ENCODE assay signal across 26 mouse cellular contexts in genomic region chr2:36169176-36169575, GRCm38 (mm10). TPM values are rescaled to one million over a fixed set of nuclear protein-coding genes. Genes with fewer than 3 reads are reported as not detected.
A peak's percentile ranks its signal among the peaks of the same experiment; 100 is the strongest.
DNase-seq lines count a peak whose midpoint lies in the region; ATAC-seq and TF ChIP-seq lines count a peak whose summit lies in the region.
"Had no signal": no experiment of that assay in that cellular context is flagged by ENCODE, and none has a peak within 500 bp of the region (broad histone marks: within the 10 kb centered on the region; RNA-seq: fewer than 3 reads in every experiment).

No protein-coding gene starts in this region.

- WGBS in heart, embryonic 12.5 days = 70% methylated on average over 4 of the region's 4 CpGs
- WGBS in liver, postnatal 0 days (ENCODE audit: insufficient replicate concordance) = 77% methylated on average over 4 of the region's 4 CpGs

- peaks cover 9% of the 10 kb centered on the region for H3K4me1 ChIP-seq in heart, embryonic 12.5 days (replicated peaks)
- no peaks in the 10 kb centered on the region for H3K4me1 ChIP-seq in liver, postnatal 0 days (ENCODE audit: insufficient read depth)
- H3K4me1 ChIP-seq: hindbrain, embryonic 12.5 days; hindbrain, embryonic 15.5 days had no signal

- H3K9me3 ChIP-seq in heart, embryonic 12.5 days (replicated peaks) = no peaks in the 10 kb centered on the region
- no peaks in the 10 kb centered on the region for H3K9me3 ChIP-seq in liver, postnatal 0 days (ENCODE audit: low read length)
- H3K9me3 ChIP-seq: embryonic facial prominence, embryonic 12.5 days; embryonic facial prominence, embryonic 15.5 days; forebrain, embryonic 12.5 days; forebrain, embryonic 15.5 days; G1E; heart, embryonic 13.5 days; hindbrain, embryonic 12.5 days; hindbrain, embryonic 15.5 days had no signal

- no peak overlapping the region for H3K27ac ChIP-seq in heart, embryonic 12.5 days (ENCODE audit: poor library complexity, severe bottlenecking)
- no peak overlapping the region for H3K27ac ChIP-seq in liver, postnatal 0 days (ENCODE audit: low read depth)
- H3K27ac ChIP-seq: embryonic facial prominence, embryonic 12.5 days; embryonic facial prominence, embryonic 15.5 days; forebrain, embryonic 12.5 days; forebrain, embryonic 15.5 days; heart, embryonic 13.5 days; hindbrain, embryonic 12.5 days; hindbrain, embryonic 15.5 days had no signal

- H3K4me2 ChIP-seq in heart, embryonic 12.5 days = no peak overlapping the region
- no peak overlapping the region for H3K4me2 ChIP-seq in liver, postnatal 0 days (ENCODE audit: low read depth, low read length)
- H3K4me2 ChIP-seq: embryonic facial prominence, embryonic 12.5 days; embryonic facial prominence, embryonic 15.5 days; forebrain, embryonic 12.5 days; forebrain, embryonic 15.5 days; heart, embryonic 13.5 days; hindbrain, embryonic 12.5 days; hindbrain, embryonic 15.5 days had no signal

- no peaks in the 10 kb centered on the region for H3K27me3 ChIP-seq in heart, embryonic 12.5 days (replicated peaks)
- no peaks in the 10 kb centered on the region for H3K27me3 ChIP-seq in liver, postnatal 0 days (ENCODE audit: insufficient read depth, low read length)
- H3K27me3 ChIP-seq: CH12.LX; embryonic facial prominence, embryonic 12.5 days; embryonic facial prominence, embryonic 15.5 days; forebrain, embryonic 12.5 days; forebrain, embryonic 15.5 days; heart, embryonic 13.5 days; hindbrain, embryonic 12.5 days; hindbrain, embryonic 15.5 days had no signal

- no peak for ATAC-seq in heart, embryonic 12.5 days (ENCODE audit: insufficient number of reproducible peaks, low FRiP score)
- ATAC-seq in liver, postnatal 0 days = no peak
- ATAC-seq: activated CD4-positive, CD25-positive, alpha-beta regulatory T cell, adult 4 months; forebrain, embryonic 15.5 days; intestine, postnatal 0 days had no signal

- H3K4me3 ChIP-seq in heart, embryonic 12.5 days = no peak overlapping the region
- no peak overlapping the region for H3K4me3 ChIP-seq in liver, postnatal 0 days (ENCODE audit: low read depth, low read length)
- H3K4me3 ChIP-seq: embryonic facial prominence, embryonic 12.5 days; embryonic facial prominence, embryonic 15.5 days; forebrain, embryonic 12.5 days; forebrain, embryonic 15.5 days; heart, embryonic 13.5 days; hindbrain, embryonic 12.5 days; hindbrain, embryonic 15.5 days had no signal

- no peak overlapping the region for H3K9ac ChIP-seq in heart, embryonic 12.5 days
- no peak overlapping the region for H3K9ac ChIP-seq in liver, postnatal 0 days (replicated peaks)
- H3K9ac ChIP-seq: embryonic facial prominence, embryonic 12.5 days; embryonic facial prominence, embryonic 15.5 days; forebrain, embryonic 12.5 days; forebrain, embryonic 15.5 days; heart, embryonic 13.5 days; hindbrain, embryonic 12.5 days; hindbrain, embryonic 15.5 days had no signal

- peak; percentile 84 for DNase-seq in heart, adult 11 months
- DNase-seq in thymus, postnatal 0 days (ENCODE audit: low spot score) = peak; percentile 28
- no peak for DNase-seq in thymus, postnatal 14 days
- DNase-seq in fat pad, adult 2 months (ENCODE audit: extremely low read depth, low read depth, low spot score) = peak; percentile 3
- DNase-seq in liver, postnatal 0 days = no peak
- no peak for DNase-seq in adrenal gland, postnatal 10 days
- DNase-seq: adrenal gland, adult 8-10 months; adrenal gland, postnatal 36 days; B cell, adult 2 months; cerebellum, adult 11 months; cerebellum, adult 9-11 months; gastrocnemius, postnatal 14 days; heart, adult 18-20 months; heart, postnatal 10 days had no signal

- no peak for TF ChIP-seq CTCF in liver, postnatal 0 days (IDR thresholded peaks at IDR 0.05; ENCODE audit: low read depth)

- peaks cover 18% of the 10 kb centered on the region for H3K36me3 ChIP-seq in heart, embryonic 12.5 days
- no peaks in the 10 kb centered on the region; the same call in 1 of the 2 replicates for H3K36me3 ChIP-seq in liver, postnatal 0 days (replicated peaks; ENCODE audit: insufficient read depth, low read length)
- H3K36me3 ChIP-seq: embryonic facial prominence, embryonic 15.5 days; forebrain, embryonic 12.5 days; forebrain, embryonic 15.5 days had no signal

- TF ChIP-seq EP300 in liver, postnatal 0 days (IDR thresholded peaks at IDR 0.05; ENCODE audit: low read depth) = no peak

RNA-seq across cellular contexts. Expression of gene Rbm18, which starts 32.6 kb away (rescaled TPM):
- polyA plus RNA-seq in heart, embryonic 12.5 days (2016; fragmentation: Nextera tagmentation; extraction: Ambion mirVana) = 52.4 and 56.1 TPM in 2 replicates
- 48.4 and 51.8 TPM in 2 replicates for polyA plus RNA-seq in thymus, postnatal 0 days (2015; fragmentation: Nextera tagmentation; extraction: Ambion mirVana)
- polyA plus RNA-seq in liver, postnatal 0 days (2015; fragmentation: Nextera tagmentation; extraction: Ambion mirVana) = 13.8 and 14.9 TPM in 2 replicates
- total RNA-seq in adrenal gland, postnatal 10 days (2021) = 10 to 100 TPM; 27.1 to 27.6 TPM

RNA-seq across cellular contexts. Expression of gene Mrrf, which starts 33.0 kb away (rescaled TPM):
- polyA plus RNA-seq in heart, embryonic 12.5 days (2016; fragmentation: Nextera tagmentation; extraction: Ambion mirVana) = 26.3 and 34.2 TPM in 2 replicates
- polyA plus RNA-seq in thymus, postnatal 0 days (2015; fragmentation: Nextera tagmentation; extraction: Ambion mirVana) = 19.7 and 23.0 TPM in 2 replicates
- 11.1 and 14.6 TPM in 2 replicates for polyA plus RNA-seq in liver, postnatal 0 days (2015; fragmentation: Nextera tagmentation; extraction: Ambion mirVana)
- 10 to 100 TPM; 21.4 to 25.7 TPM for total RNA-seq in adrenal gland, postnatal 10 days (2021)

Comparison
In these comparisons a context has a peak if more than half of its experiments do, and no peak if none do; other contexts are left out.
1. DNase-seq: peak in heart, adult 11 months (single experiment), thymus, postnatal 0 days (single experiment) and fat pad, adult 2 months (single experiment); none in thymus, postnatal 14 days (single experiment), liver, postnatal 0 days (single experiment) and adrenal gland, postnatal 10 days (single experiment).